Comparison of ENCODE assay signal across 13 mouse cellular contexts in the genomic region with DNA sequence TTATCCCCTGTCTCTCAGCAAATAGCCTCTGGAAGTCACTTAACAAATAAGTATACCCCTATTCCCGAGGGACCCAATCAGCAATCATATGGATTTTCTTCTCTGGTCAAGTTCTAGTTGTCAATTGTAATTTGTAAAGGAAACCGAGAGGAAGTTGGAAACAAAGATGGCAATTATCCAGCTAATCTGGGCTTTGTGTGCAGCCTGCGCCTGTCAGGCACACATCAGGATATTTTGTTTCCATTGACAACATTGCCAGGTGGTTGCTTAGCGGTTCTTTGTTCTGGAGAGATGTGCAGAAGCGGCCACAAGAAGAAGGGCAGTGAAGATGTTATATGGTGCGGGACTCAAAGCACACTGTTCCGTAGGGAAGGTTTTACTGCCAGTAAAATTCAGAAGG.
A peak's percentile ranks its signal among the peaks of the same experiment; 100 is the strongest.
DNase-seq lines count a peak whose midpoint lies in the region; ATAC-seq lines count a peak whose summit lies in the region.
"Had no signal": no experiment of that assay in that cellular context is flagged by ENCODE, and none has a peak within 500 bp of the region (broad histone marks: within the 10 kb centered on the region; RNA-seq: fewer than 3 reads in every experiment).

No protein-coding gene starts in this region.

- no peaks in the 10 kb centered on the region for H3K27me3 ChIP-seq in kidney, embryonic 15.5 days
- no peaks in the 10 kb centered on the region for H3K27me3 ChIP-seq in embryonic facial prominence, embryonic 14.5 days (replicated peaks; ENCODE audit: control insufficient read depth, insufficient read depth, low read length)
- peaks cover 30% of the 10 kb centered on the region for H3K27me3 ChIP-seq in midbrain, embryonic 13.5 days
- H3K27me3 ChIP-seq: embryonic facial prominence, embryonic 15.5 days; limb, embryonic 13.5 days had no signal

- no peaks in the 10 kb centered on the region for H3K36me3 ChIP-seq in kidney, embryonic 15.5 days
- no peaks in the 10 kb centered on the region for H3K36me3 ChIP-seq in embryonic facial prominence, embryonic 14.5 days (ENCODE audit: control insufficient read depth, insufficient read depth, low read length)
- H3K36me3 ChIP-seq in midbrain, embryonic 13.5 days, result no peaks in the 10 kb centered on the region
- H3K36me3 ChIP-seq: embryonic facial prominence, embryonic 15.5 days; limb, embryonic 13.5 days had no signal

- H3K4me3 ChIP-seq in kidney, embryonic 15.5 days (replicated peaks), result no peak overlapping the region
- no peak overlapping the region for H3K4me3 ChIP-seq in embryonic facial prominence, embryonic 14.5 days (ENCODE audit: low read depth, low read length)
- H3K4me3 ChIP-seq in midbrain, embryonic 13.5 days (replicated peaks), result no peak overlapping the region
- H3K4me3 ChIP-seq: embryonic facial prominence, embryonic 15.5 days; limb, embryonic 13.5 days had no signal

- 74% methylated on average over 7 of the region's 7 CpGs for WGBS in kidney, embryonic 15.5 days
- 59% methylated on average over 7 of the region's 7 CpGs for WGBS in embryonic facial prominence, embryonic 14.5 days
- WGBS in midbrain, embryonic 13.5 days, result 37% methylated on average over 7 of the region's 7 CpGs

- H3K4me1 ChIP-seq in kidney, embryonic 15.5 days, result peaks cover 10% of the 10 kb centered on the region
- H3K4me1 ChIP-seq in embryonic facial prominence, embryonic 14.5 days (ENCODE audit: control insufficient read depth, insufficient read depth, low read length), result no peaks in the 10 kb centered on the region
- H3K4me1 ChIP-seq in midbrain, embryonic 13.5 days (replicated peaks), result peaks cover 18% of the 10 kb centered on the region
- H3K4me1 ChIP-seq: limb, embryonic 13.5 days had no signal

- no peak overlapping the region for H3K4me2 ChIP-seq in kidney, embryonic 15.5 days
- no peak overlapping the region for H3K4me2 ChIP-seq in embryonic facial prominence, embryonic 14.5 days (ENCODE audit: low read depth, low read length)
- peak overlapping the region; percentile 43; the same call in 1 of the 2 replicates for H3K4me2 ChIP-seq in midbrain, embryonic 13.5 days (replicated peaks)
- H3K4me2 ChIP-seq: limb, embryonic 13.5 days had no signal

- no peak for ATAC-seq in kidney, embryonic 15.5 days (replicated peaks; ENCODE audit: low FRiP score)
- ATAC-seq in embryonic facial prominence, embryonic 14.5 days (ENCODE audit: low read depth), result no peak
- peak; percentile 41; the same call in 1 of the 2 replicates for ATAC-seq in midbrain, embryonic 13.5 days
- no peak for ATAC-seq in CD4-positive, CD25-positive, alpha-beta regulatory T cell, adult 4 months

- H3K9ac ChIP-seq in kidney, embryonic 15.5 days, result no peak overlapping the region
- no peak overlapping the region for H3K9ac ChIP-seq in embryonic facial prominence, embryonic 14.5 days (ENCODE audit: low read depth, low read length)
- no peak overlapping the region for H3K9ac ChIP-seq in midbrain, embryonic 13.5 days (replicated peaks)
- H3K9ac ChIP-seq: embryonic facial prominence, embryonic 15.5 days; limb, embryonic 13.5 days had no signal

- H3K27ac ChIP-seq in kidney, embryonic 15.5 days, result 0 out of 2 replicates have a peak overlapping the region, but pooled peaks have one; percentile 60
- no peak overlapping the region for H3K27ac ChIP-seq in embryonic facial prominence, embryonic 14.5 days (replicated peaks; ENCODE audit: low read depth, low read length)
- no peak overlapping the region for H3K27ac ChIP-seq in midbrain, embryonic 13.5 days
- H3K27ac ChIP-seq: embryonic facial prominence, embryonic 15.5 days; limb, embryonic 13.5 days had no signal

- peak; percentile 6 for DNase-seq in embryo, embryonic 10 days (ENCODE audit: low spot score)
- no peak for DNase-seq in embryo, embryonic 9.5 days (ENCODE audit: extremely low spot score)
- DNase-seq in kidney, postnatal 4 days, result no peak
- DNase-seq in embryonic facial prominence, embryonic 14.5 days (ENCODE audit: low spot score), result peak; percentile 75
- DNase-seq in ovary, postnatal 14 days (ENCODE audit: low spot score), result no peak
- DNase-seq: adrenal gland, postnatal 25 days; cerebellum, adult 18-20 months; kidney, adult 18-20 months had no signal

- no peaks in the 10 kb centered on the region for H3K9me3 ChIP-seq in kidney, embryonic 15.5 days (replicated peaks)
- H3K9me3 ChIP-seq in embryonic facial prominence, embryonic 14.5 days (ENCODE audit: control insufficient read depth, low read length), result no peaks in the 10 kb centered on the region
- no peaks in the 10 kb centered on the region for H3K9me3 ChIP-seq in midbrain, embryonic 13.5 days
- H3K9me3 ChIP-seq: embryonic facial prominence, embryonic 15.5 days; limb, embryonic 13.5 days had no signal

Comparison
In these comparisons a context has a peak if more than half of its experiments do, and no peak if none do; other contexts are left out.
1. DNase-seq: peak in embryo, embryonic 10 days (single experiment) and embryonic facial prominence, embryonic 14.5 days (single experiment); none in embryo, embryonic 9.5 days (single experiment), kidney, postnatal 4 days (0 of 2) and ovary, postnatal 14 days (single experiment).